Mouse (Mus musculus) hindbrain, postnatal 0 days (tissue): ENCODE data around the gene Kit. TPM values are rescaled to one million over a fixed set of nuclear protein-coding genes. Genes with fewer than 3 reads are reported as not detected.

Experiments used
- ATAC-seq: fragments of 200-750 bp; cut with Nextera tagmentation; 2 replicates; pipeline ENCODE4 v1.8.0; 2017; ENCODE audit warnings: mild to moderate bottlenecking, moderate TSS enrichment, moderate library complexity
- DNase-seq: peaks from one replicate; pipeline ENCODE4 v3.0.0-alpha.2; 2015; ENCODE audit warnings: low spot score
- H3K27ac ChIP-seq: fragments of 300-500 bp; sonication (generic); 2 replicates; pipeline ENCODE4 v1.5.1; 2014; ENCODE audit warnings: mild to moderate bottlenecking
- H3K27me3 ChIP-seq: fragments of 300-500 bp; sonication (generic); 2 replicates; pipeline ENCODE4 v1.6.1; 2014; ENCODE audit warnings: low read length, mixed read lengths; ENCODE audit not compliant: insufficient read depth
- H3K36me3 ChIP-seq: fragments of 300-500 bp; sonication (generic); 2 replicates; pipeline ENCODE4 v1.6.1; 2014; ENCODE audit warnings: low read length, mixed read lengths; ENCODE audit not compliant: insufficient read depth
- H3K4me1 ChIP-seq: fragments of 300-500 bp; sonication (generic); 2 replicates; pipeline ENCODE4 v1.6.1; 2014; ENCODE audit warnings: antibody characterized with exemption, low read length, mixed read lengths; ENCODE audit not compliant: insufficient read depth
- H3K4me2 ChIP-seq: fragments of 300-500 bp; sonication (generic); 2 replicates; pipeline ENCODE4 v1.6.1; 2014; ENCODE audit warnings: low read depth, mild to moderate bottlenecking, low read length, moderate library complexity, mixed read lengths
- H3K4me3 ChIP-seq: fragments of 300-500 bp; sonication (generic); 2 replicates; pipeline ENCODE4 v1.5.1; 2014; ENCODE audit warnings: low read length
- H3K9ac ChIP-seq: fragments of 300-500 bp; sonication (generic); replicated peaks from 2 replicates; pipeline ENCODE4 v1.6.1; 2014; ENCODE audit warnings: mild to moderate bottlenecking, low read length, moderate library complexity, mixed read lengths
- H3K9me3 ChIP-seq: fragments of 300-500 bp; sonication (generic); 2 replicates; pipeline ENCODE4 v1.6.1; 2016; ENCODE audit warnings: low read length, mixed read lengths
- CTCF ChIP-seq: IDR thresholded peaks from 2 replicates; pipeline ENCODE4 v1.5.1; 2016; ENCODE audit warnings: antibody characterized with exemption, control low read depth, low read depth
- WGBS: fragments of 180-500 bp; shearing (Covaris S2); extraction: QIAGEN DNeasy Blood & Tissue Kit; methylation state at CpG from one replicate; pipeline ENCODE4 v1.1.7; 2014; 5-methylcytosine and 5-hydroxymethylcytosine counted together
- polyA plus RNA-seq: library from polyadenylated mRNA; unstranded; fragments of >200 nt; fragmentation: Nextera tagmentation; extraction: Ambion mirVana; gene quantifications from 2 replicates; pipeline ENCODE4 v1.2.1, GENCODE M21; 2015
- total RNA-seq: library from RNA; depleted of rRNA; stranded (reverse); fragments of >200 nt; gene quantifications from 2 replicates; pipeline ENCODE4 v1.2.3, GENCODE M21; 2014

Kit gene
- total and polyA plus RNA-seq, 2 experiments from 2014 or later, result 31.8 to 58.1 TPM

GRCm38 (mm10) chr5:75626284-75626683 lies 51.6 kb downstream of the Kit start:
- DNase-seq (no peak), ATAC-seq (no peak)
- Histone ChIP-seq H3K9ac (no peak overlapping the region), H3K27ac (no peak overlapping the region), H3K9me3 (no peaks in the 10 kb centered on the region), H3K4me2 (no peak overlapping the region), H3K27me3 (no peaks in the 10 kb centered on the region), H3K4me1 (no peaks in the 10 kb centered on the region), H3K4me3 (no peak overlapping the region), H3K36me3 (peaks cover 4% of the 10 kb centered on the region; the same call in 1 of the 2 replicates)
- no peak for TF ChIP-seq CTCF
- 52% methylated on average over 8 of the region's 8 CpGs for WGBS

GRCm38 (mm10) chr5:75626703-75627102 lies 52.0 kb downstream of the Kit start:
- Histone ChIP-seq H3K9me3 (no peaks in the 10 kb centered on the region), H3K27ac (no peak overlapping the region), H3K4me3 (no peak overlapping the region), H3K4me1 (no peaks in the 10 kb centered on the region), H3K36me3 (peaks cover 1% of the 10 kb centered on the region; the same call in 1 of the 2 replicates), H3K4me2 (no peak overlapping the region), H3K9ac (no peak overlapping the region), H3K27me3 (no peaks in the 10 kb centered on the region)
- no peak for DNase-seq
- no peak for ATAC-seq
- no peak for TF ChIP-seq CTCF
- WGBS, result 46% methylated on average over 6 of the region's 6 CpGs

DNA sequence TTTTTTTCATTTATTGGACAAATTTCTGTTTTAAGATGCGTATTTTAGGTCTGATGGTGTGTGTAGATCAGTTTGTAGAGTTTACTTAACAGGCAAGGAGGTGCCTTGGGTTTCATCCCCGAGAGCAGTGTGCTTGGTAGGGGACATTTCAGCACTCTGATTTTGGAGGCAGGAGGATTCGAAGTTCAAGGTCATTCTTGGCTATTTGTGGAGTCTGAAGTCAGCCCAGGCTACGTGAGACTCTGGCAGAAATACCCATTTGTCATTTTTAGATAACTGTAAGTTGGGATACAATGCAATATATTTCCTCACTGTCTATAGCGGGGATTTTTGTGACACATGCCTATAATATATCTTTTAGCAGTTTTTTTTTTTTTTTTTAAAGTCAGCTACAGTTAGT lies 57.5 kb downstream of the Kit start:
- ATAC-seq (no peak), DNase-seq (no peak)
- Histone ChIP-seq H3K27ac (no peak overlapping the region), H3K4me2 (no peak overlapping the region), H3K4me1 (no peaks in the 10 kb centered on the region), H3K27me3 (no peaks in the 10 kb centered on the region), H3K9me3 (no peaks in the 10 kb centered on the region), H3K9ac (no peak overlapping the region), H3K36me3 (no peaks in the 10 kb centered on the region), H3K4me3 (no peak overlapping the region)
- TF ChIP-seq CTCF, result no peak
- WGBS, result 92% methylated on average over 5 of the region's 5 CpGs

GRCm38 (mm10) chr5:75632846-75633640 lies 58.3 kb downstream of the Kit start:
- H3K4me3 ChIP-seq, result no peak overlapping the region
- H3K36me3 ChIP-seq, result no peaks in the 10 kb centered on the region
- no peaks in the 10 kb centered on the region for H3K4me1 ChIP-seq
- H3K4me2 ChIP-seq, result no peak overlapping the region
- no peak for TF ChIP-seq CTCF
- no peaks in the 10 kb centered on the region for H3K27me3 ChIP-seq
- WGBS, result 78% methylated on average over 18 of the region's 18 CpGs
- ATAC-seq (no peak), DNase-seq (no peak)
- no peak overlapping the region for H3K27ac ChIP-seq
- no peak overlapping the region for H3K9ac ChIP-seq
- no peaks in the 10 kb centered on the region for H3K9me3 ChIP-seq

DNA sequence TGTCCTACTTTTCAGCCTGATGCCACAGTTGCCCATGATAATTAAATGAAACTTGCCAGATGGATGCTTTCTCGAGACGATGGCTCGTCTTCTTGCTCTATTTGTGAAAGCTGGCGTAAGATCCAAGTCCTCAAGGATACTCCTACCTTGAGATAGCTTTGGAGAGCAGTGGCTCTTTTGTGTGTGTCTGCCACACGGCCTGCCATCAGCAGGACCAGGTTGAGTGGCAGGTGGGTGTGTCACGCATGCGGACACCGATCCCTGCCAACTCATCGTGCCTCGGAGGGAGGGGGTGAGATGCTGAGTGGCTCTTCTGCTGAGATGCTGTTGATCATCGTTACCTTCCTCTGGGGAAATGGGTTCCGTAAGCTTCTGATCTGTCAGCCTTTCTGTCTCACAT lies 60.7 kb downstream of the Kit start:
- WGBS, result 37% methylated on average over 12 of the region's 12 CpGs
- no peaks in the 10 kb centered on the region for H3K9me3 ChIP-seq
- no peaks in the 10 kb centered on the region for H3K36me3 ChIP-seq
- no peaks in the 10 kb centered on the region for H3K27me3 ChIP-seq
- no peak for TF ChIP-seq CTCF
- peak; percentile 69 for DNase-seq
- ATAC-seq, result peak; percentile 82
- H3K4me3 ChIP-seq, result no peak overlapping the region
- H3K4me1 ChIP-seq, result no peaks in the 10 kb centered on the region
- no peak overlapping the region for H3K27ac ChIP-seq
- no peak overlapping the region for H3K4me2 ChIP-seq
- H3K9ac ChIP-seq, result no peak overlapping the region

- ATAC-seq, result no peak
- H3K4me2 ChIP-seq, result no peak overlapping the region
- WGBS, result 63% methylated on average over 11 of the region's 11 CpGs
- no peaks in the 10 kb centered on the region for H3K9me3 ChIP-seq
- peaks cover 2% of the 10 kb centered on the region; the same call in 1 of the 2 replicates for H3K36me3 ChIP-seq
- H3K4me3 ChIP-seq, result no peak overlapping the region
- no peak overlapping the region for H3K27ac ChIP-seq
- TF ChIP-seq CTCF, result no peak
- H3K4me1 ChIP-seq, result no peaks in the 10 kb centered on the region
- DNase-seq, result no peak
- H3K27me3 ChIP-seq, result no peaks in the 10 kb centered on the region
- no peak overlapping the region for H3K9ac ChIP-seq
Measured at GRCm38 (mm10) chr5:75640637-75641036, 65.9 kb downstream of the Kit start.

DNA sequence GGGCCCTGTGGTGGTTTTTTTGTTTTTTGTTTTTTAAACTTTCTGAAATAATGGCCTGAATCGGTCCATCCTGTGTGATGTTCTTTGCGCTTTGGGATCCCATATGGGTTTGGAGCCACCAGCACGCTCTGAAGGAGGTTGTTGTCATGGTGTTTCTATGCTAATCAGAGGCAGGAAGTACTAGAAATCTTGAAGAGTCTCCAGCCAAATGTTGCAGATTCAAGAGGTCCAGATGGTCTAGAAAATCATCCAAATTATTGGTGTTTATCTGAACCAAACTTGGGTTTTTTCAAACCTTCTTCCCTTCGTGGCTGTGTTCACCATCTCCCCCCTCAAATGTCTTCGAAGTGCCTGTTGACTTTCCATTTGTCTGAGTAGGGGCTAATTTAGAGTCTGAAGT lies 72.3 kb downstream of the Kit start:
- no peak overlapping the region for H3K4me3 ChIP-seq
- H3K9me3 ChIP-seq, result no peaks in the 10 kb centered on the region
- no peak for TF ChIP-seq CTCF
- no peaks in the 10 kb centered on the region for H3K27me3 ChIP-seq
- no peak overlapping the region for H3K9ac ChIP-seq
- H3K27ac ChIP-seq, result no peak overlapping the region
- H3K4me2 ChIP-seq, result no peak overlapping the region
- WGBS, result 91% methylated on average over 5 of the region's 5 CpGs
- H3K36me3 ChIP-seq, result peaks cover 4% of the 10 kb centered on the region; the same call in 1 of the 2 replicates
- ATAC-seq (no peak), DNase-seq (no peak)
- no peaks in the 10 kb centered on the region for H3K4me1 ChIP-seq
